Mouse (Mus musculus) kidney, embryonic 16.5 days (tissue): ENCODE data around the gene Pip4k2c. TPM values are rescaled to one million over a fixed set of nuclear protein-coding genes. Genes with fewer than 3 reads are reported as not detected.
A peak's percentile ranks its signal among the peaks of the same experiment; 100 is the strongest.

Source experiments
- ATAC-seq: fragments of 200-750 bp; cut with Nextera tagmentation; 2 replicates; pipeline ENCODE4 v1.8.0; 2017; ENCODE audit warnings: moderate TSS enrichment; ENCODE audit not compliant: low FRiP score, low TSS enrichment
- H3K27ac ChIP-seq: fragments of 300-500 bp; sonication (generic); 2 replicates; pipeline ENCODE4 v1.5.1; 2014; ENCODE audit warnings: low read length
- H3K27me3 ChIP-seq: fragments of 300-500 bp; sonication (generic); 2 replicates; pipeline ENCODE4 v1.6.1; 2014; ENCODE audit warnings: low read length, control low read depth, mixed read lengths; ENCODE audit not compliant: insufficient read depth
- H3K36me3 ChIP-seq: fragments of 300-500 bp; sonication (generic); 2 replicates; pipeline ENCODE4 v1.6.1; 2014; ENCODE audit warnings: low read length, control low read depth, mixed read lengths; ENCODE audit not compliant: insufficient read depth
- H3K4me1 ChIP-seq: fragments of 300-500 bp; sonication (generic); 2 replicates; pipeline ENCODE4 v1.6.1; 2014; ENCODE audit warnings: low read length, control low read depth, mixed read lengths; ENCODE audit not compliant: insufficient read depth
- H3K4me2 ChIP-seq: fragments of 300-500 bp; sonication (generic); replicated peaks from 2 replicates; pipeline ENCODE4 v1.6.1; 2014; ENCODE audit warnings: low read depth, low read length
- H3K4me3 ChIP-seq: fragments of 300-500 bp; sonication (generic); 2 replicates; pipeline ENCODE4 v1.5.1; 2014; ENCODE audit warnings: mild to moderate bottlenecking, low read length
- H3K9ac ChIP-seq: fragments of 300-500 bp; sonication (generic); replicated peaks from 2 replicates; pipeline ENCODE4 v1.6.1; 2014; ENCODE audit warnings: low read length
- H3K9me3 ChIP-seq: fragments of 300-500 bp; sonication (generic); 2 replicates; pipeline ENCODE4 v1.6.1; 2016; ENCODE audit warnings: low read length, control low read depth
- WGBS: fragments of 180-500 bp; shearing (Covaris S2); extraction: QIAGEN DNeasy Blood & Tissue Kit; methylation state at CpG from one replicate; pipeline ENCODE4 v1.1.7; 2014; 5-methylcytosine and 5-hydroxymethylcytosine counted together
- polyA plus RNA-seq: library from polyadenylated mRNA; unstranded; fragments of >200 nt; fragmentation: Nextera tagmentation; extraction: Ambion mirVana; gene quantifications from 2 replicates; pipeline ENCODE4 v1.2.1, GENCODE M21; 2015

Gene Pip4k2c
- polyA plus RNA-seq, 1 experiment from 2014 or later, result 50.9 TPM

DNA sequence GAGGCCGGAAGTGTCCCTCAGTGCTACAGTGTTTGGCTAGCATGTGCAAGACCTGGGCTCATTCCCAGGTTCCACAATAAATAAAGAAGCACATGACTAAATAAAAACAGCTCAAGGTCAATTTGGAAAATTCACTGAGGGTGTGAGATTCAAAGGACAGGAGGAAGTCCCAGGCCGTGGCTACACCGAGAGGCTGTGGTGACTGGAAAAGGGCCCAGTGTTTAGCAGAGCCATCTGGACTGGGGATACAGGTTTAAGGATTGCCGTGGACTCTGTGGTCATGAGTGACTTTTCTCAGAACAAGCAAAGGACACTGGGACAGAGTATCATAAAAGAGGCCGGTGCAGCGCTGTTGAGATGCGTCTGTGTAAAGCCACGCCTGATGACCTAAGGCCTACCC is 1.9 kb upstream of the Pip4k2c start:
- WGBS, result 83% methylated on average over 8 of the region's 8 CpGs
- Histone ChIP-seq H3K27me3 (no peaks in the 10 kb centered on the region), H3K9ac (no peak overlapping the region), H3K4me1 (peaks cover 12% of the 10 kb centered on the region), H3K27ac (no peak overlapping the region), H3K4me2 (no peak overlapping the region), H3K36me3 (peaks cover 5% of the 10 kb centered on the region), H3K4me3 (no peak overlapping the region), H3K9me3 (no peaks in the 10 kb centered on the region)
- no peak for ATAC-seq

DNA sequence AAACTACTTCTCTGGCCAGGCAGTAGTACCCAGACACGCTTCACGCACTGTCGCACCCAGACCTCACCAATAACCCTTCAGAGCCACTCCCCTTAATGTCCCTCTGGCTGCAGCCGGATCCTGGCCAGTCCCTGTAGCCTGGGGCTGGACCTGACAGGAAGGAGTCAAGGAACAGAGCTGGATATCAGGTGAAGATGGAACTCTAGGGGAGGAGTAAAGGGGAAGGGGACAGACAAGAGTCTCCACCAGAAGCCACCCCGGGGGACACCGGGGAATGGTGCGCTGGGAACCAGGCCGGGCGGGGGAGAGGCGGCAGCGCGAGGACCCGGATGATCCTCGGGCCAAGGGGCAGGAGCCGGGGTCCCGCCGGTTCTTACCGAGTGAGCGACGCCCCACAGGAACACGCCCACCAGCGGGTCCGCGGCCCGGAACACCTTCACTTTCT is 402 bp downstream of the Pip4k2c start:
- Histone ChIP-seq H3K27me3 (no peaks in the 10 kb centered on the region), H3K4me3 (peak overlapping the region; percentile 77), H3K27ac (peak overlapping the region; percentile 93), H3K4me1 (peaks cover 12% of the 10 kb centered on the region), H3K36me3 (peaks cover 8% of the 10 kb centered on the region), H3K9me3 (no peaks in the 10 kb centered on the region), H3K9ac (peak overlapping the region; percentile 88), H3K4me2 (peak overlapping the region; percentile 87)
- WGBS, result under 1% methylated on average over 24 of the region's 25 CpGs
- ATAC-seq, result peak; percentile 93

DNA sequence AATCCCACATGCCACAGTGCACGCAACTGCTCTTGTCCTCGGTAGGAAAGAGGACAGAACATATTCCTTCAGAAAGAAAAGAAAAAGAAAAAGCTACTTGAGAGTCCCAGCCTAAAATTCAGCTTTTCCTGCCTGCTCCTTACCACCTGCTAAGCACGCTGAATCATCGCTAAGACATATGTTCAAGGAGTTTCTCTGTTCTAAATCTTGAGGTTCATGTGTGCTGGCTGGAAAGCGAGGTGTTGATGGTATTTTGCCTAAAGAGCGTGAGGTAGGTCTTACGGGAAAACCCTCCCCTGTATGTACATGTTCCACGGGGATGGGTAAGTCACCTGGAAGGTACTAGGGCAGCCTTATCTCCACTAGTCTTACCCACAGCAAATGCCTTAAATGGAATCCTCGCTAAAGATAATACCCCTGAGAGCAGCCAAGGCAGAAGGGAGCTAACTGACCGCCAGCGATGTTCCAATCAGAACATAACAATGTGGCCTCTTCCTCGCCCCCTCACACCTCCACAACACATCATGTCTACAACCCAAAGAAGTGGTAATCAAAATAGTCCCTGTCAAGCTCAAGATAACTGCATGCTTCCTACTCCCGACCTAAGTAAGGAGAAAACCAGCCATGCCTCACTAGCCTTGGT is 1.3 kb downstream of the Pip4k2c start:
- Histone ChIP-seq H3K27ac (peak overlapping the region; percentile 93), H3K4me2 (peak overlapping the region; percentile 87), H3K4me1 (peaks cover 12% of the 10 kb centered on the region), H3K9me3 (no peaks in the 10 kb centered on the region), H3K27me3 (no peaks in the 10 kb centered on the region), H3K36me3 (peaks cover 17% of the 10 kb centered on the region), H3K4me3 (peak overlapping the region; percentile 77), H3K9ac (peak overlapping the region; percentile 88)
- WGBS, result 80% methylated on average over 13 of the region's 13 CpGs
- ATAC-seq, result no peak

DNA sequence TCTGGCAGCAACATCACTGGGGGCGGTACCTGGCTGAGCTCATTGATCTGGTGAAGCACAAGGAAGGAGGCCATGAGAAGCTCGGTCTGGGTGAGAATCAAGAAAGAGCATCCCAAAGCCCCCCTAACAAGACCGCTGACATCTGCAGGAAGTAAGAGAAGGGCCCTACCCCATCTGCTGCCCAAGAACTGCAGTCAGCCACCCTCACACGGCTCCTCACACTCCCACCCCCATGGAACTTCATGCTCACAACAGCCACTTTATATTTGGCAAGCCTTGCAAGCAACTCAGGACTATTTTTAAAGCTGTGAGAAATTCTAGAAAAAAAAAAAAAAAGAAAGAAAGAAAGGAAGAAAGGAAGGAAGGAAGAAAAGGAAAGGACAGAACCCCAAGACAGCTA is 2.5 kb downstream of the Pip4k2c start:
- Histone ChIP-seq H3K9me3 (no peaks in the 10 kb centered on the region), H3K4me2 (no peak overlapping the region), H3K36me3 (peaks cover 19% of the 10 kb centered on the region), H3K27me3 (no peaks in the 10 kb centered on the region), H3K27ac (no peak overlapping the region), H3K9ac (no peak overlapping the region), H3K4me3 (no peak overlapping the region), H3K4me1 (peaks cover 12% of the 10 kb centered on the region)
- 76% methylated on average over 4 of the region's 4 CpGs for WGBS
- ATAC-seq, result no peak

DNA sequence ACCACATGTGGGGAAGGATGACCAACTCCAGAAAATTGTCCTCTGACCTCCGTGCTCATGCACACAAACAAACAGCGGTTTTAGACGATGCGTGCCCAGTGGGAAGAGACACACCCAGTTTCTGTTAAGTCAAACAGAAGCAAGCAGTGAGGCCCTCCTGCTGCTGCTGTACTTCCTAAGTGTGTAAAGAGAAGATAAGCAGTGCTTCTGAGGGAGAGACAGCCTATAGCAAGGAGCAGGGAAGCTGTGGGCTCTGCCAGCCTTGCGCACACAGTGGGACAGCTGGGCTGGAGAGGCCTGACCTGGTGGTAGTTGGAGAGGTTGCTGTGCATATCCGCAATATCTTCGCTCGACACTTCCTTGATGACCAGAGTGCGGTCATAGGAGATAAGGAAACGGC is 6.0 kb downstream of the Pip4k2c start:
- WGBS, result 88% methylated on average over 10 of the region's 10 CpGs
- no peaks in the 10 kb centered on the region for H3K27me3 ChIP-seq
- peaks cover 8% of the 10 kb centered on the region for H3K4me1 ChIP-seq
- no peak overlapping the region for H3K9ac ChIP-seq
- no peak overlapping the region for H3K4me2 ChIP-seq
- peaks cover 37% of the 10 kb centered on the region for H3K36me3 ChIP-seq
- H3K9me3 ChIP-seq, result no peaks in the 10 kb centered on the region
- no peak for ATAC-seq
- H3K27ac ChIP-seq, result no peak overlapping the region
- H3K4me3 ChIP-seq, result no peak overlapping the region

DNA sequence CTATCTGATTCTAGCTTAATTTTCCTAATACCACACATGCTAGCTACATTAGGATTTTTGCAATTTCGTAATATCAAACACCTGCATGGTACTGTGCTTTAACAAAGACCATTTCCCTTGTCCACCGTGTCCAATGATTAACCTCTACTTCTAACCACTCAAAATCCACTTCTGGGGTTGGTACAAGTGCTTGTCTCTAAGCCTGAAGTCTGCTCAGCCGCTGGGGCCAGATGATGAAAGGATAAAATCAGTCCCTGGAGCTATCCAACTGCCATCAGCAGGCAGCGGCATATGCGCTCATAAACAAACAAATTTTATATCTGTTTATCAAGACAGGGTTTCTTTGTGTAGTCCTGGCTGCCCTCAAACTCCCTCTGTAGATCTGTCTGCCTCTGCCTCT is 6.8 kb downstream of the Pip4k2c start:
- Histone ChIP-seq H3K4me2 (no peak overlapping the region), H3K9me3 (no peaks in the 10 kb centered on the region), H3K27me3 (no peaks in the 10 kb centered on the region), H3K4me1 (no peaks in the 10 kb centered on the region; the same call in 1 of the 2 replicates), H3K36me3 (peaks cover 39% of the 10 kb centered on the region), H3K4me3 (no peak overlapping the region), H3K27ac (no peak overlapping the region), H3K9ac (no peak overlapping the region)
- ATAC-seq, result no peak
- WGBS, result 87% methylated on average over 5 of the region's 5 CpGs

DNA sequence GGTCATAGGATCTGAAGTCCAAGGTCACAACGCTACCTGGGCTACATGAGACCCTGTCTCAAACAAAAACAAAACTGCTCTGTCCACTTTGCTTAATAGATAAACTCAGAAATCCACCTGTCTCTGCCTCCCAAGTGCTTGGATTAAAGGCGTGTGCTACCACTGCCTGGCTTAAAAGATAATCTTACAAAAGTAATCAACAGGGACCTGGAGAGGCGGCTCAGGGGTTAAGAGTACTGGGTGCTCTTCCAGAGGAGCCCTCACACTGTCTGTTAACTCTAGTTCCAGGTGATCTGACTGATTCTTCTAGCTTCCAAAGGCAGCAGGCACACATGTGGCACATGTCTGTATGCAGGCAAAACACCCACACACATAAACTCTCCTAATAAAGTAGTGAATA is 8.3 kb downstream of the Pip4k2c start:
- peaks cover 46% of the 10 kb centered on the region for H3K36me3 ChIP-seq
- no peaks in the 10 kb centered on the region for H3K9me3 ChIP-seq
- H3K4me2 ChIP-seq, result no peak overlapping the region
- H3K27ac ChIP-seq, result no peak overlapping the region
- peaks cover 11% of the 10 kb centered on the region for H3K4me1 ChIP-seq
- ATAC-seq, result no peak
- H3K27me3 ChIP-seq, result no peaks in the 10 kb centered on the region
- 88% methylated on average over 3 of the region's 3 CpGs for WGBS
- H3K9ac ChIP-seq, result no peak overlapping the region
- no peak overlapping the region for H3K4me3 ChIP-seq

DNA sequence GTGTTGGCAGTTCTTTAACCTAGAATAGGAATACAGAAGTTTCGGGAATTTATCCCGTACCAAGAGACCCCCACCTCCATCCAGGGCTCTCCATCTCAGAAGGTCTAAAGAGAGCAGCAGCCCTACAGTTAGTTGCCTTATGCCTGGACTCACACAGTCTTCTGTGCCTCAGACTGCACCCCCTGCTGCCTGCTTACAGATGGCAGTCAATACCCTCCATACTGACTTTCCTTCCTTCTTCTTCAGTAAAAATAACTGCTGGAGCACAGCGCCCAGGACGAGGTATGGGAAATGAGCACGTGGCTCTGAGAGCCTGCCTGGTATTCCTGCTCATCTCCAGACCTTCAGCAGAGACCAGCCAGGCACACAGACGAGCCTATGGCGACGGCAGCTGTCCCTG is 11.1 kb downstream of the Pip4k2c start:
- Histone ChIP-seq H3K4me1 (peaks cover 28% of the 10 kb centered on the region), H3K27ac (no peak overlapping the region), H3K9me3 (no peaks in the 10 kb centered on the region), H3K9ac (no peak overlapping the region), H3K4me3 (no peak overlapping the region), H3K4me2 (no peak overlapping the region), H3K27me3 (no peaks in the 10 kb centered on the region), H3K36me3 (peaks cover 48% of the 10 kb centered on the region)
- ATAC-seq, result no peak
- WGBS, result 90% methylated on average over 8 of the region's 8 CpGs

DNA sequence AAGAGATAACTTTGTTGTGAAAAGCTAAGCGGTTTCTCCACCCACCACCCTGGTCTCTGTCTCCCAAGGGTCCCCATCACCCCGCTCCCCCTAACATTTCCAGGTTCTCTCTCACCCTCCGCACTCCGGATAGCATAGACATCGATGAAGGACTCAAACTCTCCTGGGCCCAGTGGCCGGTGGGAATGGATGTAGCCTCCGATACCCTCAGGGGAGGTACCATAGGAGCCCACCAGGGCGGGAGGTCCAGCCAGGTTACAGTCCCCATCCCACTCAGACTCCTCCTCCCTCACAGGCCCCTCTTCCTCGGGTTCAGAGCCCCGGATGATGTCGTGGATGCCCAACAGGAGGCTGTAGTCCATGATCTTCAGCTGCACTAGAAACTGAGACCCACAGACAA is 11.9 kb downstream of the Pip4k2c start:
- H3K4me2 ChIP-seq, result no peak overlapping the region
- H3K9ac ChIP-seq, result 0 out of 2 replicates have a peak overlapping the region, but pooled peaks have one; percentile 11
- WGBS, result 84% methylated on average over 11 of the region's 11 CpGs
- no peak for ATAC-seq
- no peak overlapping the region; the same call in 1 of the 2 replicates for H3K27ac ChIP-seq
- H3K9me3 ChIP-seq, result no peaks in the 10 kb centered on the region
- H3K4me1 ChIP-seq, result peaks cover 34% of the 10 kb centered on the region
- H3K4me3 ChIP-seq, result no peak overlapping the region
- H3K27me3 ChIP-seq, result no peaks in the 10 kb centered on the region
- H3K36me3 ChIP-seq, result peaks cover 43% of the 10 kb centered on the region

DNA sequence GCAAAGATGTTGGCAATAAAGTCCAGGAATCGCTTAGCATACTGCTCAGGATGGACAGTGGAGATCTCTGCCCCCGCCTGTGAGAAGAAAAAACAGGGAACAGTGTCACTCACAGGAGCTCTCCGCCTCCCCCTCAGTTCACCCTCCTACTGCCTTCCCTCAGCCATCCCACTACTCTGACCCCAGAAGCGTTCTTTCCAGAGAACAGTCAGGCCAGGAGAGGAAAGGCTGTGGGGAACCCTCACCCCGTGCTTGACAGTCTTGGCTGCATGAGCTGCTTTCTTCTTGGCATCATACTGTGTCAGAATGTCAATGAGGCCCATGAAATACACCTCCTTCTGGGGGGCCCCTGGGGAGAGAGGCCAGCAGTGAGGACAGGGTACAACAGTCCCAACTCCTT is 12.3 kb downstream of the Pip4k2c start:
- Histone ChIP-seq H3K9me3 (no peaks in the 10 kb centered on the region), H3K4me1 (peaks cover 38% of the 10 kb centered on the region), H3K4me3 (no peak overlapping the region), H3K4me2 (no peak overlapping the region), H3K36me3 (peaks cover 43% of the 10 kb centered on the region), H3K27me3 (no peaks in the 10 kb centered on the region), H3K9ac (no peak overlapping the region), H3K27ac (peak overlapping the region; percentile 24)
- no peak for ATAC-seq
- 42% methylated on average over 5 of the region's 5 CpGs for WGBS
